Mouse (Mus musculus) bone marrow, adult 2 months (tissue): ENCODE measurements at regions not wholly inside any gene's neighbourhood (a gene's known extent, or its start where the extent isn't known, plus 50 kb on each side); places are given as distances from the start of the nearest gene placed in this dataset.

Experiments used
- CTCF ChIP-seq: fragments of 200-500 bp; IDR thresholded peaks from 2 replicates; pipeline ENCODE4 v1.5.1; 2011; ENCODE audit warnings: low read length, control low read depth; ENCODE audit not compliant: control insufficient read depth, insufficient read depth
- POLR2A ChIP-seq: fragments of 200-500 bp; IDR thresholded peaks from 2 replicates; pipeline ENCODE4 v1.6.1; 2011; ENCODE audit warnings: low read depth, mild to moderate bottlenecking, control low read depth, low read length, borderline replicate concordance; ENCODE audit not compliant: control insufficient read depth

DNA sequence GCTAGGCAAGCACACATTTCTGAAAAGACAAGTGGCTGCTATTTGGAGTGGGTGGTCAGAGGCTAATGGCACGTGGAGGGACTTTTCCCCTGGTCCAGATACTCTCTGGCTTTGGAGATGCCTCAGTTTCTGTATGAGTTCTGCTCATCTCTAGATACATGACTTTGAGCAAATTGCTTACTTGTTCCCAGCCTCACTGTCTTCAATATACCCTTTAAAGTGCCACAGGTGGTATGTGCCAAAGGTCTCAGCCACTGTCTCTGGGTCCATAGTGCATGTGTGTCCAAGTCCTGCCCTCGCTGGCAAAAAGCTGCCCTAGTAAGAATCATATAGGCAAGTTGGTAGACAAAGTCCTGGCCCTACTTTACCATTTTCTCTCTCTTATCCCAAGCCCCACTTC is 291.5 kb downstream of the Dysf start:
- TF ChIP-seq CTCF (no peak), POLR2A (no peak)
